Mouse (Mus musculus): ENCODE data around the gene 4930558K02Rik.

The 4930558K02Rik gene

GRCm38 (mm10) chr1:161991846-161992245 lies 12.4 kb upstream of the 4930558K02Rik start:
- DNase-seq: no peak

GRCm38 (mm10) chr1:161990684-161991578 lies 11.5 kb upstream of the 4930558K02Rik start:
- DNase-seq: no peak

- DNase-seq: no peak
These were observed 4.6 kb upstream of the 4930558K02Rik start for GRCm38 (mm10) chr1:161983979-161984566.

DNA sequence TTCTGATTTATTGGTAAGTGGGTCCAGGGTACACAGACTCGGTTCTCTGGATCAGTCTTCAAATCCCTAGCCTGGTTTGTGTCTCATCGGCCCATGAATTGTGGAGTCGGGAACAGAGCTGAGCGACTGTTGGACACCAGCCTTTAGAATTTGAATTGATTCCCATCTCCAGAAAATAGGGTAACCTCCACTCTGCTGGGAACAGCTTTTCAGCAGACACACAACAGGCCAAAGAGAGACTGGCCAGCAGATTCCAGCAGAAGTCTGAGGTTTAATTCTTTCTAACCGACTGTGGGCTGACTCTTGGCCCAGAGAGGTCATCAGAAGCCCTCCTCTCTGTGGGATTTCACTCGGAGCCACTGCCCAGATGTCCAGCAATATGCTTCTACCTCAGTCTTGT lies 4.0 kb upstream of the 4930558K02Rik start:
- no peak for DNase-seq

DNA sequence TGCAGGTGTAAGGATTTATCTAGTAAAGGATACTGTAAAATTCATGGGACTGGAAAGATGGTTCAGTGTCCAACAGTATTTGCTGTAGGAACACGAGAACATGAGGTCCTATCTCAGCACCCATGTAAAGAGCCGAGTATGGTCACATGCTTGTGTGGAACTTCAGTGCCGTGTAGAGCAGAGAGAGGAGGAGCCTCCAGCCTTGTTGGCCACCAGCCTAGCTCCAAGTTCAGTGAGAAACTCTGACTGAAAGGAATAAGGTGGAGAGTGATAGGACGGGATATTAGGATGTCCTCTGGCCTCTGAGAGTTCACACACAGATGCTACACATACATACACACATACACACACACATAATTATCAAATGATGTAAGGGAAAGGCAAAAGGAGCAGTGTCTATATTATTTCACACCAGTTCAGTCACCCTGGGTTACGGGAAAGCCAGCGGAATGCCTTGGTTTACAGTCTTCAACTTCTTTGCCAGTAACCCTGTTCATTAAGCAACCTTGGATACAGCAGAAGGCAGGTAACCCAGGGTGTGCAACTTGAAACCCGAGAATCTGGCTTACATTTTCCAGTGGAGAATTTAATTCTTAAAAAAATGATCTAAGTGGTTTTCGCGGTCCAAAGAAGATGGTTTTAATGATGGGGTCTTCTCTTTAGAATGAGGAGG lies 1.3 kb upstream of the 4930558K02Rik start:
- no peak for DNase-seq

DNA sequence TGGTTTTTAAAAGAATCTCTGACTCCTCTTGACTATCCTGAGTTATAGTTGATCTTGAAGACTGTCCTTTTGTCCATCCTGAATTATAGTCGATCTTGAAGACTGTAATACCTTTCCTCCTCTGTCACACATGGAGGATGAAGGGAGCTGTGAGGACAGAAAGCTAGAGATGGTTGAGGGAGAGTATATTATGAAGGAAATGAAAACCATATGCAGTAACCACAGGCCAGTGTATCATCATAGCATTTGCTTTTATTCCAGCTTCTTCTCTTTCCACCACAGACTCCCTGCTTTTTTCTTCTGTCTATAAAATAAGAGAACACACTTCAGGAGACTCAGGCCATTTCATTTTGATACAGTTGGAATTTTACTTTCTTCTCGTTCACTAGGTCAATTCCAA lies 610 bp upstream of the 4930558K02Rik start:
- no peak for DNase-seq

DNA sequence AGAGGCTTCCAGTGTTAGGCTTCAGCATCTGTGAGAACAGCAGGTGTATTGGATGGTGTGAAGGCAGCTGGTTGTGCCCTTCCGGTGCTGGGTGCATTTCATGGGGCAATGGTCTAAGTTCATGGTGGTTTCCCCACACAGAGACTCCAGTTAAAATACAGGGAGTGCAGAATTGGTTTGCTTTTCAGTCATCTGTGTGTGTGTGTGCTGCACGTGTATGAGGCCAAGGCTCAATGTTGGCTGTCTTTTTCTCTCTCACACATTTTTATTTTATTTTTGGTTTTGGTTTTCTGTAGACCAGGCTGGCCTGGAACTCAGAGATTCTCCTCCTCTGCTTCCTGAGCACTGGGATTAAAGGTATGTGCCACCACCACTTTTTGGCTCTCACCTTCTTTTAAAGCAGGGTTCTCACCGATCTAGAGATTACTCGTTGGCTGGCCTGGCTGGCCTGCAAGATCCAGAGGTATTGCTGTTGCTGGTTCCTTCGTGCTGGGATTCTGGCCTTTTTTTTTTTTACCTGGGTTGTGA lies 1.2 kb downstream of the 4930558K02Rik start:
- no peak for DNase-seq

GRCm38 (mm10) chr1:161977331-161977730 lies 2.1 kb downstream of the 4930558K02Rik start:
- no peak for DNase-seq

- peak; percentile 87 for DNase-seq
These were observed 2.9 kb downstream of the 4930558K02Rik start for GRCm38 (mm10) chr1:161976255-161977182.

GRCm38 (mm10) chr1:161972233-161972632 lies 7.2 kb downstream of the 4930558K02Rik start:
- DNase-seq: no peak

GRCm38 (mm10) chr1:161970874-161971273 lies 8.6 kb downstream of the 4930558K02Rik start:
- no peak for DNase-seq

- peak; percentile 92 for DNase-seq
These were observed 10.6 kb downstream of the 4930558K02Rik start, which contains the start of gene Pigc for GRCm38 (mm10) chr1:161968589-161969407. TSS of gene Pigc (plus strand) at chr1:161969186.

DNA sequence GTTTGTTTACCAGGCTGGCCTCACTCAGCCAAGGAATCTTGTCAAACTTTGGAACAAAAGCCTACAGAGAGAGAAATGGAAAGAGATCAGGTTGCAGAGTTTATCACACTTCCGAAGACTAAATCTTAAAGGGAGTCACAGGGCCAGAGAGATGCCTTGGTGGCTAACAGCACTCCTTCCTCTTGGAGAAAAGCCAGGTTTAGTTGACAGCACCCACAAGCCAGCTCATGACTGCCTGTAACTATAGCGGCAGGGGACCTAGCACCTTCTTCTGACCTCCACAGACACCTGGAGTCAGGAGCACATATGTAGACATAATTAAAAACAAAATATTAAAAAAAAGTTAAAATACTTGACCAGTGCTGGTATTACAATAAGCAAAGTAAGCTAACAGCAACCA lies 11.5 kb downstream of the 4930558K02Rik start:
- DNase-seq: no peak

- no peak for DNase-seq
These were observed 16.7 kb downstream of the 4930558K02Rik start for GRCm38 (mm10) chr1:161962465-161963377.

DNA sequence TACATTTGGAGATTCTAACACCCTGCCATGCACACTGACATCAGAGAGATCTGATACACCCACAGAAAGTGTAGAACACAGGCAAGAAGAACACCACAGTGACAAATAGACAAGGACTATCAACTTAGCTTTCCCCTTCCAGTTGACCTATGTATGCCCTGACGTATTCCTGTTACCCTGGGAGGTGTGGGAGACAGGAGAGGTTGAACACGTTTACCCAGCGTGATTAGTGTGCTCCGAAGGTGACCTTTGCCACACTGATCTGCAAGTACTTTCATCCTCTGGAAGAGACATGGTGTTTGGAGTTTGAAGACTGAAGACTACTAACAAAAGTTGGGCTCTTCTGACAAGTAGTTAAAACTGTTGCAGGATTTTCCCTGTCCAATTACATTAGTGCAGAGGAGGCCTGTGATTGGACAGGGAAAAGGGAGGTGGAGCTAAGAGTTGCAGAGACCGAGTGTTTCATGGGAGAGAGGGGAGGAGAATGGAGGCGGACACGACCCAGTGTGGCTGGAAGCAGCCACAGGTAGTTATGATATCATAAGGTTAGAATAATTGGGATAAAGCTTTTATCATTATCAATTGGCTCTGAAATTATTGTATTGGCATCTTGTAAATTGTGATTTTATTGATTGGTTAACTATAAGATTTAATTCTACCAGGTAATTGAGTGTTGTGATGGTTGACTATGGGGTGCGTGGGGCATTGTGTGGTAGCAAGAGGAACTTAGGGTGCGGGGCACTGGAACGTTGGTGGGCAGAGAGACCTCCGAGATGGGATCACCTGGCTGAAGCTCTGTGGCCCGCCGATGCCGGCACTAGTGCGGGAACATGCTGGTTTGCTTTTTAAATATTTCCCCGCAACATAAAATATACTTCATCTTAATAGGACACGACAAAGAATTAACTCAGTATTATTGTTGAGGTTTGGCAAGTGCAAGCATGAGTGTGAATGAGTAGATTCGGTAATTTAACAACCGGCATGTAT lies 21.2 kb downstream of the 4930558K02Rik start:
- no peak for DNase-seq

- no peak for DNase-seq
These were observed 23.6 kb downstream of the 4930558K02Rik start for GRCm38 (mm10) chr1:161955846-161956245.

- DNase-seq: no peak
These were observed 26.8 kb downstream of the 4930558K02Rik start for GRCm38 (mm10) chr1:161952599-161952998.

- DNase-seq: no peak
These were observed 28.2 kb downstream of the 4930558K02Rik start for GRCm38 (mm10) chr1:161951009-161951779.
